Mouse (Mus musculus) hindbrain, embryonic 16.5 days (tissue): ENCODE measurements at regions not wholly inside any gene's neighbourhood (a gene's known extent, or its start where the extent isn't known, plus 50 kb on each side); places are given as distances from the start of the nearest gene placed in this dataset.
A peak's percentile ranks its signal among the peaks of the same experiment; 100 is the strongest.

Experiments used
- ATAC-seq: fragments of 200-750 bp; cut with Nextera tagmentation; 2 replicates; pipeline ENCODE4 v1.8.0; 2017; ENCODE audit warnings: moderate TSS enrichment, moderate library complexity
- H3K27ac ChIP-seq: fragments of 300-500 bp; sonication (generic); 2 replicates; pipeline ENCODE4 v1.5.1; 2014; ENCODE audit warnings: low read depth, mild to moderate bottlenecking, control low read depth, low read length, moderate library complexity
- H3K27me3 ChIP-seq: fragments of 300-500 bp; sonication (generic); replicated peaks from 2 replicates; pipeline ENCODE4 v1.6.1; 2014; ENCODE audit warnings: low read length; ENCODE audit not compliant: control insufficient read depth, insufficient read depth
- H3K36me3 ChIP-seq: fragments of 300-500 bp; sonication (generic); 2 replicates; pipeline ENCODE4 v1.6.1; 2014; ENCODE audit warnings: mild to moderate bottlenecking, low read length, moderate library complexity, mixed read lengths; ENCODE audit not compliant: control insufficient read depth, insufficient read depth
- H3K4me1 ChIP-seq: fragments of 300-500 bp; sonication (generic); 2 replicates; pipeline ENCODE4 v1.6.1; 2014; ENCODE audit warnings: low read depth, low read length; ENCODE audit not compliant: control insufficient read depth, insufficient read depth
- H3K4me2 ChIP-seq: fragments of 300-500 bp; sonication (generic); 2 replicates; pipeline ENCODE4 v1.6.1; 2014; ENCODE audit warnings: mild to moderate bottlenecking, low read length, control low read depth, moderate library complexity
- H3K4me3 ChIP-seq: fragments of 300-500 bp; sonication (generic); 2 replicates; pipeline ENCODE4 v1.5.1; 2014; ENCODE audit warnings: mild to moderate bottlenecking, low read length, control low read depth, moderate library complexity
- H3K9ac ChIP-seq: fragments of 300-500 bp; sonication (generic); 2 replicates; pipeline ENCODE4 v1.6.1; 2014; ENCODE audit warnings: low read depth, mild to moderate bottlenecking, control low read depth, low read length, moderate library complexity
- H3K9me3 ChIP-seq: fragments of 300-500 bp; sonication (generic); 2 replicates; pipeline ENCODE4 v1.6.1; 2014; ENCODE audit warnings: mild to moderate bottlenecking, low read length, moderate library complexity; ENCODE audit not compliant: control insufficient read depth
- WGBS: fragments of 180-500 bp; shearing (Covaris S2); extraction: QIAGEN DNeasy Blood & Tissue Kit; methylation state at CpG from one replicate; pipeline ENCODE4 v1.1.7; 2014; 5-methylcytosine and 5-hydroxymethylcytosine counted together

GRCm38 (mm10) chr2:56257044-56257954 is 821.5 kb downstream of the Kcnj3 start:
- peak; percentile 68; the same call in 1 of the 2 replicates for ATAC-seq
- WGBS = 50% methylated on average over 10 of the region's 10 CpGs
- Histone ChIP-seq H3K36me3 (no peaks in the 10 kb centered on the region), H3K9ac (no peak overlapping the region), H3K4me2 (peak overlapping the region; percentile 12; the same call in 1 of the 2 replicates), H3K9me3 (no peaks in the 10 kb centered on the region), H3K4me1 (peaks cover 3% of the 10 kb centered on the region; the same call in 1 of the 2 replicates), H3K27ac (no peak overlapping the region), H3K27me3 (no peaks in the 10 kb centered on the region), H3K4me3 (no peak overlapping the region)

- Histone ChIP-seq H3K4me2 (no peak overlapping the region), H3K9me3 (no peaks in the 10 kb centered on the region), H3K4me1 (no peaks in the 10 kb centered on the region), H3K27me3 (no peaks in the 10 kb centered on the region), H3K9ac (no peak overlapping the region), H3K4me3 (no peak overlapping the region), H3K36me3 (no peaks in the 10 kb centered on the region), H3K27ac (no peak overlapping the region)
- 84% methylated on average over 2 of the region's 2 CpGs for WGBS
- no peak for ATAC-seq
Measured at GRCm38 (mm10) chr2:56304920-56305319, 818.9 kb downstream of the Nr4a2 start.

- no peaks in the 10 kb centered on the region for H3K9me3 ChIP-seq
- no peak overlapping the region for H3K27ac ChIP-seq
- 22% methylated on average over 7 of the region's 7 CpGs for WGBS
- H3K9ac ChIP-seq = no peak overlapping the region
- 0 out of 2 replicates have a peak, but pooled peaks have one; percentile 52 for ATAC-seq
- no peaks in the 10 kb centered on the region for H3K27me3 ChIP-seq
- H3K4me1 ChIP-seq = no peaks in the 10 kb centered on the region
- H3K4me2 ChIP-seq = peak overlapping the region; percentile 42
- H3K36me3 ChIP-seq = no peaks in the 10 kb centered on the region
- H3K4me3 ChIP-seq = no peak overlapping the region
Measured at GRCm38 (mm10) chr2:56321692-56322091, 802.1 kb downstream of the Nr4a2 start.

- no peaks in the 10 kb centered on the region for H3K36me3 ChIP-seq
- H3K4me2 ChIP-seq = no peak overlapping the region
- H3K27ac ChIP-seq = no peak overlapping the region
- H3K4me3 ChIP-seq = no peak overlapping the region
- WGBS = 45% methylated on average over 5 of the region's 5 CpGs
- ATAC-seq = no peak
- no peaks in the 10 kb centered on the region for H3K9me3 ChIP-seq
- H3K27me3 ChIP-seq = no peaks in the 10 kb centered on the region
- H3K4me1 ChIP-seq = no peaks in the 10 kb centered on the region
- no peak overlapping the region for H3K9ac ChIP-seq
Measured at GRCm38 (mm10) chr2:56322508-56322907, 801.3 kb downstream of the Nr4a2 start.

GRCm38 (mm10) chr2:56335974-56336373 is 787.8 kb downstream of the Nr4a2 start:
- Histone ChIP-seq H3K4me1 (no peaks in the 10 kb centered on the region), H3K9me3 (no peaks in the 10 kb centered on the region), H3K4me2 (no peak overlapping the region), H3K4me3 (no peak overlapping the region), H3K27ac (no peak overlapping the region), H3K27me3 (no peaks in the 10 kb centered on the region), H3K9ac (no peak overlapping the region), H3K36me3 (no peaks in the 10 kb centered on the region)
- no peak for ATAC-seq
- WGBS = 35% methylated on average over 7 of the region's 7 CpGs

- Histone ChIP-seq H3K27ac (no peak overlapping the region), H3K4me3 (no peak overlapping the region), H3K4me2 (no peak overlapping the region), H3K4me1 (no peaks in the 10 kb centered on the region), H3K9me3 (no peaks in the 10 kb centered on the region), H3K9ac (no peak overlapping the region), H3K36me3 (no peaks in the 10 kb centered on the region), H3K27me3 (no peaks in the 10 kb centered on the region)
- 0 out of 2 replicates have a peak, but pooled peaks have one; percentile 50 for ATAC-seq
- 63% methylated on average over 3 of the region's 3 CpGs for WGBS
Measured at GRCm38 (mm10) chr2:56364065-56364464, 759.7 kb downstream of the Nr4a2 start.
